Mouse (Mus musculus): ENCODE data around the gene Ddx50. TPM values are rescaled to one million over a fixed set of nuclear protein-coding genes. Genes with fewer than 3 reads are reported as not detected.
"Not testable (repeated sequence)": the region's sequence is repeated elsewhere in the genome, so short reads cannot be mapped to it uniquely, and the experiment has no call there.

The Ddx50 gene
- polyA plus RNA-seq, 1 experiment from 2014 or later = 59.0 TPM

DNA sequence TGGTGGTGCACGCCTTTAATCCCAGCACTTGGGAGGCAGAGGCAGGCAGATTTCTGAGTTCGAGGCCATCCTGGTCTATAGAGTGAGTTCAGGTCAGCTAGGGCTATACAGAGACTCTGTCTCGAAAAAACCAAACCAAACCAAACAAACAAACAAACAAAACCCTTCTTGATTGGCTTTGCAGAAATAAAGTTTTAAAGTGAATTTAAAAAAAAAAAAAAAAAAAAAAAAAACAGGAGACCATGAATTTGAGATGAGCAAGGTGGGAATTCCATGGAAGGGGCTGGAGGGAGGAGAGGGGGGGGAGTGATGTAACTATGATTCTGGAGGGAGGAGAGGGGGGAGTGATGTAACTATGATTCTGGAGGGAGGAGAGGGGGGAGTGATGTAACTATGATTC, 51.7 kb downstream of the Ddx50 start:
- H3K27ac ChIP-seq; H3K9ac ChIP-seq; ATAC-seq; H3K27me3 ChIP-seq (replicated peaks); H3K9me3 ChIP-seq (replicated peaks); H3K4me3 ChIP-seq: not testable (repeated sequence)
- H3K36me3 ChIP-seq = peaks cover 55% of the 10 kb centered on the region
- 80% methylated on average over 3 of the region's 3 CpGs for WGBS (ENCODE audit: insufficient replicate concordance)
- 0 out of 2 replicates have a peak overlapping the region, but pooled peaks have one; percentile 94 for H3K4me2 ChIP-seq
- H3K4me1 ChIP-seq = peaks cover 48% of the 10 kb centered on the region

DNA sequence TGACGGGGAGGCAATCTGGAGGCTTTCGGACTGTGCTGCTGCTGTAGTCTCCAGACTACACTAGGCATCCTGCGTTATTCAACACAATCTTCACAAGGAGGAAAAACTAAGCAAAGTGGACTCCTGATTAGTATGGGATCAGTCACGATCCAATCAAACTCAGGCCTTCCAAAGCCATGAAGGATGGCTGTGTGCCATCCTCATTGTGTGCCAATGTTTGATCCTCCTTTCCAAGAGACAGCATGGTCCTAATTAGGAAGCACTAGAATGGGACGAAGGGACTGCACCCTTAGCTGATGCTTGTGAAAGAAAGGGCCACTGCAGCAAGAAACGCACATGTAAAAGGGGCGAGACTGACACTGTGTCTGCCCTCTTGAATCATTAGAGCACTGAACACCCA, 58.5 kb downstream of the Ddx50 start:
- no peak overlapping the region for H3K4me3 ChIP-seq
- H3K9me3 ChIP-seq (replicated peaks) = no peaks in the 10 kb centered on the region
- H3K4me1 ChIP-seq = peaks cover 13% of the 10 kb centered on the region
- H3K27me3 ChIP-seq (replicated peaks) = no peaks in the 10 kb centered on the region
- WGBS (ENCODE audit: insufficient replicate concordance) = 84% methylated on average over 7 of the region's 7 CpGs
- H3K36me3 ChIP-seq = peaks cover 97% of the 10 kb centered on the region
- H3K27ac ChIP-seq = no peak overlapping the region
- no peak for ATAC-seq
- no peak overlapping the region for H3K9ac ChIP-seq
- H3K4me2 ChIP-seq = no peak overlapping the region

DNA sequence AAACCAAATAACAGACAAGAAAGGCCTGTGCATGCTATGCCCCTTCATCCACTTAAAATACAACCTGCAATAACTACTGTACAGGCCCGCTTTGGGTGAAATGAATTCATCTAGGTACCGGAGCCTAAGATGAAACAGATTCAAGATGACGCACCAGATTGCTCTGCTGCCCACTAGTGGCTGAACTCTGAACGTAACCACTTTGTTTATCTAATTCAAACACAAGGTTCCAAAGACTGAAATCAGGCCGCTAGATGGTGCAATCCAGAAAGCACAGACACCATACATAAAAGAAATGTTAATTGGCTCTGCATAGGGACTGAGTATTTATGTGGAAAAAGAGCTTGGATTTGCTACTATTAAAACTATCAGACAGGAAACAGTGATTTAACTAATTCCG, 60.8 kb downstream of the Ddx50 start:
- ATAC-seq = peak; percentile 60
- Histone ChIP-seq H3K27me3 (replicated peaks) (no peaks in the 10 kb centered on the region), H3K4me2 (no peak overlapping the region), H3K27ac (no peak overlapping the region), H3K9me3 (replicated peaks) (no peaks in the 10 kb centered on the region), H3K4me3 (no peak overlapping the region), H3K4me1 (peaks cover 8% of the 10 kb centered on the region; the same call in 1 of the 2 replicates), H3K9ac (no peak overlapping the region), H3K36me3 (peaks cover 100% of the 10 kb centered on the region)
- 41% methylated on average over 6 of the region's 6 CpGs for WGBS (ENCODE audit: insufficient replicate concordance)

DNA sequence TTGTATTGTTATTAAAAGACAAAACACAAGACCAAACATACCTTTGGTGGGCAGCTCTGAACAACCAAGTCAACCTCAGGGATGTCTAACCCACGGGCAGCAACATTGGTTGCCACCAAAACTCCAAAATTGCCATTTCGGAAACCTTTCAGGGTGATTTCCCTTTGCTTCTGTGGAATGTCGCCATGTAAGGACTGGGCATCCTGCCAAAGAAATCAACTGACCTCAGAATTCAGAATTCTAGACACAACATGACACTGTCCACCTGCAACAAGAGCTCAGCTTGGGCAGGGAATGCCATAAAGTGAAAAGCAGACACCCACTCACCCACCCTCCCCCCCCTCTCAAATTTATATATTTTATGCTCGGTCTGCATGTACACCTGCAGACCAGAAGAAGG, 62.4 kb downstream of the Ddx50 start:
- Histone ChIP-seq H3K9ac (no peak overlapping the region), H3K4me1 (peaks cover 8% of the 10 kb centered on the region; the same call in 1 of the 2 replicates), H3K27me3 (replicated peaks) (no peaks in the 10 kb centered on the region), H3K27ac (no peak overlapping the region), H3K4me2 (no peak overlapping the region), H3K9me3 (replicated peaks) (no peaks in the 10 kb centered on the region), H3K4me3 (no peak overlapping the region), H3K36me3 (peaks cover 100% of the 10 kb centered on the region)
- ATAC-seq = no peak
- WGBS (ENCODE audit: insufficient replicate concordance) = 79% methylated on average over 4 of the region's 4 CpGs

DNA sequence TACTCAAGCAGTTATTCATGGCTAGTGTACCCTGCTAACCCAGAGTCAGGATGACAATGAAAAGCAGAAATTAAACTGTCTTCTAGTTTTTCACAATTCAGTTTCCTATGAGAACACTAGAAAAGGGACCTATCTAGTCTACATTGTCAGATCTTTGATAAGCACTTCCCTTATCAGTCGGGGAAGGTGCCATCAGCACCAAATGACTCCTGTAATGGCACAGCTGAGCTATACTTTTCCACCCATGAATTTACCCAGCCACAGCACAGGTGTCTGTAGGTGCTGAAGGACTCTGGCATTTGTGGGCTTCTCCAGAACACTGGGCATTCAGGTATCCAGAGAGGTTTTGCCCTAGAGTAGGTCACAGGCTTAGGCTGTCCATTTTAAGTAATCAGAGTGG, 67.8 kb downstream of the Ddx50 start:
- Histone ChIP-seq H3K9me3 (replicated peaks) (no peaks in the 10 kb centered on the region), H3K36me3 (peaks cover 88% of the 10 kb centered on the region), H3K4me2 (no peak overlapping the region), H3K4me3 (no peak overlapping the region), H3K4me1 (peaks cover 4% of the 10 kb centered on the region), H3K27me3 (replicated peaks) (no peaks in the 10 kb centered on the region), H3K27ac (no peak overlapping the region), H3K9ac (no peak overlapping the region)
- 59% methylated on average over 1 of the region's 1 CpGs for WGBS (ENCODE audit: insufficient replicate concordance)
- no peak for ATAC-seq

DNA sequence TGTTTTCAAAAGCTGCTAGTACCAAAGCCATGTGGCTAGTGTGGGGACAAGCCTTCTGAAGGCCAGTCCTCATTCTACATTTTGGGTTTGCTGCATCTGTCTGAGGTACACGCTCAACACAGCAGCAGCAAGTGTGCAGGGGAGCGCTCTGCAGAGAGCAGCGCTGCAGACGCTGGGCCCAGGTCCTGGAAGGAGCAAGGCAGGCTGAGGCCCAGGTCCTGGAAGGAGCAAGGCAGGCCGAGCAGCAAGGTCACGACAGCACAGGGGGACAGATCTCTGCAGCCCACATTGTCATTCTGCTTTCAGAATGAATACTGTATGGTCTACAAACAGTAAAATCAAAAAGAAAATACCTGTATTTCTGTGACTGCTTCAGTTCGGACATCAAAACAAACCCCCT, 68.3 kb downstream of the Ddx50 start:
- no peak overlapping the region for H3K9ac ChIP-seq
- no peaks in the 10 kb centered on the region for H3K27me3 ChIP-seq (replicated peaks)
- no peak for ATAC-seq
- H3K9me3 ChIP-seq (replicated peaks) = no peaks in the 10 kb centered on the region
- 78% methylated on average over 7 of the region's 7 CpGs for WGBS (ENCODE audit: insufficient replicate concordance)
- H3K4me2 ChIP-seq = no peak overlapping the region
- peaks cover 6% of the 10 kb centered on the region for H3K4me1 ChIP-seq
- peaks cover 82% of the 10 kb centered on the region for H3K36me3 ChIP-seq
- H3K27ac ChIP-seq = no peak overlapping the region
- H3K4me3 ChIP-seq = no peak overlapping the region

DNA sequence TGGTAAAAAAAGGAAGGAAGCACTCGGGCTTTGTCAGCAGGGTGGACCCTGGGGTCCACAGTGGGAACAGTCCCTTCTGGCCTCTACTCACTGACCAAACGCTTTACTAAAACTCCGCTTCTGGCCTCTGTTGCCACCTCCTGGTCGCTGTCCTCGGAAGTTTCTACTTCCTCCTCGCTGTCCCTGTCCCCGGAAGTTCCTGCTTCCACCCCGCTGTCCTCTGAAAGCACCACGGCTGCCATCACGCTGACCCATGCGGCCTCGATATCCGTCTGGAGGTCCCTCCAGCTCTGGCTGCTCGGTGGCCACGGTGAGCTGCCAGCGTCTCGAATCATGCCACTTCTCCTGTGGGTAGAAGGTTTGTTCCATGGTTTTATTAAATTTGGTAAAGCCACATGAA, 68.8 kb downstream of the Ddx50 start:
- 85% methylated on average over 17 of the region's 17 CpGs for WGBS (ENCODE audit: insufficient replicate concordance)
- peaks cover 78% of the 10 kb centered on the region for H3K36me3 ChIP-seq
- H3K27ac ChIP-seq = no peak overlapping the region
- peaks cover 10% of the 10 kb centered on the region for H3K4me1 ChIP-seq
- no peak overlapping the region for H3K9ac ChIP-seq
- no peak for ATAC-seq
- no peaks in the 10 kb centered on the region for H3K27me3 ChIP-seq (replicated peaks)
- no peak overlapping the region for H3K4me3 ChIP-seq
- H3K9me3 ChIP-seq (replicated peaks) = no peaks in the 10 kb centered on the region
- no peak overlapping the region for H3K4me2 ChIP-seq

DNA sequence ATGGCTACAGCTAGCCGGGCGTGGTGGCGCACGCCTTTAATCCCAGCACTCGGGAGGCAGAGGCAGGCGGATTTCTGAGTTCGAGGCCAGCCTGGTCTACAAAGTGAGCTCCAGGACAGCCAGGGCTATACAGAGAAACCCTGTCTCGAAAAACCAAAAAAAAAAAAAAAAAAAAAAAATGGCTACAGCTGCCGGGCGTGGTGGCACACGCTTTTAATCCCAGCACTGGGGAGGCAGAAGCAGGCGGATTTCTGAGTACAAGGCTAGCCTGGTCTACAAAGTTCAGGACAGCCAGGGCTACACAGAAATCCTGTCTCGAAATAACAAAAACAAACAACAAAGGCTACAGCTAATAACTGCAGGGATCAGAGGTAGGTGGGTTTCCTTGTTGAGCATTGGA, 71.9 kb downstream of the Ddx50 start:
- not testable (repeated sequence) for ATAC-seq; H3K4me2 ChIP-seq; H3K27me3 ChIP-seq (replicated peaks); H3K9me3 ChIP-seq (replicated peaks); H3K4me3 ChIP-seq; H3K27ac ChIP-seq; H3K9ac ChIP-seq
- Histone ChIP-seq H3K36me3 (peaks cover 63% of the 10 kb centered on the region), H3K4me1 (peaks cover 21% of the 10 kb centered on the region)
- 82% methylated on average over 12 of the region's 13 CpGs for WGBS (ENCODE audit: insufficient replicate concordance)

DNA sequence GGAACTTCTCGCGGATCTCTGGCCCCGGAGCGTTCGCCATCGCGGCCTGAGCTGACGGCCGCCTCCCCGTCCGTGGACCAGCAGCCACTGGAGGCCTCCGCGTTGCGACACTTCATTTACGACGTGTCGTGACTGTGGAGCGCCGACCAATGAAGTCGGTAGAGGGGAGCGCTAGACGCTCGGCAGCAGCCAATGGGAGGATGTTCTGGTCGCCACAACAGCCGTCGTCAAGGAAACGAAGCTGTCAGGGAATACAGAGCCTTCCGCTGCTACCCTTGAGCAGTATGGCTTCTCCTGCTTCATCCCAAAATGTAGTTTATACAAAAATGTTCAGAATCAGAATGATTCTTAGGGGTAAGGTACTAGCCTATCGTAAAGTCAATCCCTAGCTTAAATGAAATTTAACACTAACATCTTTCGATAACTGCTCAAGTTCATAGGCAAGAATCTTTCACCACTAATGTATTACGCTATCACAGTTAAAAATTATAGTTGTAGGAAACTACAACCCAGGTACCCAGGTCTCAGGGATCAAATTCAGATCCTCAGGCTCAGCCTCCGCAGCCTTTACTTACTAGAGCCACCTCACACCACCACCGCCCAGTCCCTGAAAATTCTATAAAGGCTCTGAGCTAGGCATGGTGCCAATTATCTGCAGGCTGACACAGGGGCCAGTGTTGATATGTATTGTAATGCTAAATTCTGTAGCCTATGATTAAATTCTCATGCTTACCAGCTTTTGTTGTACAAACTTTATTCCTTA, 72.5 kb downstream of the Ddx50 start, which contains the start of gene Kif1bp:
TSS of gene Kif1bp (minus strand) at position 120 of the 763 bp plus-strand sequence.
- Histone ChIP-seq H3K36me3 (peaks cover 63% of the 10 kb centered on the region), H3K4me1 (peaks cover 21% of the 10 kb centered on the region)
- WGBS (ENCODE audit: insufficient replicate concordance) = 6% methylated on average over 33 of the region's 33 CpGs

DNA sequence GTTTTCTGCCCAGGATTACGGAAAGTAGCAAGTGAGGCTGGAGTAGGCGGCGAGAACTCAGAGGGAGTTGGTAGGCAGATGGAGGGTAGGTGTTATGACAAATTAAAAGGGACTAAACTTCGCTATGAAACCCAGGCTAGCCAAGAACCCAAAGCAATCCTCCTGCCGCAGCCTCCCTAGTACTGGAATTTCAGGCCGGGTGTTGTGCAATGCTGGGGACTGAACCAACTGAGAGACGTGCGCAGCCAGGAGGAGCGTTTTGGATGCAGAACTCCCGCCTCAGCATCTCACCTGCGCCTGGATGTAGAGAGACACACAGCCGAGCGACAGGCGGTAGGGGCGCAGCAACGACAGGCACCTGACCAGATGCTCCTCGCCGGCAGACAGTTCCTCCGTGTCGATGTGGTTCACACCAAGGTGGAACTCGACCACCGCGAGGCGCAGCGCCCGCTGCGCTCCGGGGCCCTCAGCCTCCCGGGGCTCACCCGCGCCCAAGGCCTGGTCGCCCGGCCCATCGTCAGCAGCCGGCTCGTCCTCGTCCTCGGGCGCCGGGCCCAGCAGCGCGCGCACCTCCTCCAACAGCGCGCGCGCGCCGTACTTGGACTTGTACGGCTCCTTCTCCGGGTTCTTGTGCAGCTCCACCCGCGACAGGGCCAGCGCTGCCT, 73.2 kb downstream of the Ddx50 start:
- Histone ChIP-seq H3K4me1 (peaks cover 21% of the 10 kb centered on the region), H3K27ac (peak overlapping the region; percentile 75), H3K4me2 (peak overlapping the region; percentile 97), H3K9me3 (replicated peaks) (no peaks in the 10 kb centered on the region), H3K9ac (peak overlapping the region; percentile 80), H3K27me3 (replicated peaks) (no peaks in the 10 kb centered on the region), H3K36me3 (peaks cover 62% of the 10 kb centered on the region), H3K4me3 (peak overlapping the region; percentile 89)
- WGBS (ENCODE audit: insufficient replicate concordance) = 3% methylated on average over 54 of the region's 54 CpGs
- ATAC-seq = peak; percentile 86

More for the DNA sequence above, 72.5 kb downstream of the Ddx50 start, which contains the start of gene Kif1bp:
- Histone ChIP-seq H3K4me2 (peak within 1 kb of the TSS; percentile 97), H3K4me3 (peak within 1 kb of the TSS; percentile 89), H3K27me3 (replicated peaks) (no peaks in the 10 kb centered on the region), H3K9me3 (replicated peaks) (no peaks in the 10 kb centered on the region), H3K9ac (peak within 1 kb of the TSS; percentile 80), H3K27ac (peak within 1 kb of the TSS; percentile 75)
- peak; percentile 97 for ATAC-seq

DNA sequence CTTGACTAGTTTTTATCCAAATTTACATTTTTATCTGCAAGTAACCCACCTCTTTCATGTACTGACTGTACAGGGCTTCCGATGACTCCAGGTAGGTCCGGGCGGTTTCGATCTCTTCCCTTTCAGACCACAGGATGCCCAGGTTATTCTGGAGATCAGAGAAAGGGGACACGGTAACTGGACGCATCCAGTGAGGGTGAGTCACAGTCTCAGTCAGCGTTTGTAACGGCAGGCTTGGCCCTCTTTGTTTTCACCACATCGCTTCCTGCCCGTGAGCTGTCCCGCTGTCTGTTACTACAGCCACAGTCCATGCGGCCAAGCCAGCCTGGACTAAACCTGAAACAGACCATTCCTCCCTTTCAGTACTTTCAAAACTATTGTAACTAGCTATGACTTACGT, 76.0 kb downstream of the Ddx50 start:
- WGBS (ENCODE audit: insufficient replicate concordance) = 82% methylated on average over 13 of the region's 13 CpGs
- Histone ChIP-seq H3K9ac (no peak overlapping the region), H3K36me3 (peaks cover 59% of the 10 kb centered on the region)

DNA sequence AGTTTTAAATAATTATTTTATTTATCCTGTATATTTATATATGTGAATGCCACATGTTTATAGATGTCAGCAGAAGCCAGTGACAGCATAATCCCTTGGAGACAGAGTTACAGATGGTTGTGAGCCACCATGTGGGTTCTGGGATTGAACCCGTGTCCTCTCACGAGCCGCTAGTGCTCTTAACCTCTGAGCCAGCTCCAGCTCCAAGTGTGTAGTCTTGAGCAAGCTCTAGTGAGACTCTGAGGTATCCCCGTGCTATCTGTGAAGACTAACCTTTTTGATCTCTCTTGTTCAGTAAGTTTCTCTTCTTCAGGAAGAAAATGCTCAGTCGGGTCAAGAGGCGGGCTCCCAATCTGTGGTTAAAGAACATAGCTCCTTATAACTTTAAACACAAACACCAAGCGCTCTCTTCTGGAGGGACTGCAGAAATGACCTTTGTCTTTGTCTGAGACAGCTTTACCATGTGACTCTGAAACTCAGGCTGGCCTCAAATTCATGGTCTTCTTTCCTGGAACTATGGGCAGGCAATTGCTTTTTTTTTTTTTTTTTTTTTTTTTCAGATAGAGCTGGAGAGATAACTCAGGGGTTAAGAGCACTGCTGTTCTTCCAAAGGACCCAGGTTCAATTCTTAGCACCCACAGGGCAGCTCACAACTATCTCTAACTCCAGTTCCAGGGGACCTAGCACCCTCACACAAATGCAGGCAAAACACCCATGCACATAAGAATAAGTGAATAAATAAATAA, 80.7 kb downstream of the Ddx50 start:
- Histone ChIP-seq H3K4me3 (no peak overlapping the region), H3K9me3 (replicated peaks) (no peaks in the 10 kb centered on the region), H3K4me2 (no peak overlapping the region), H3K4me1 (peaks cover 7% of the 10 kb centered on the region; the same call in 1 of the 2 replicates), H3K36me3 (peaks cover 89% of the 10 kb centered on the region), H3K27me3 (replicated peaks) (no peaks in the 10 kb centered on the region), H3K27ac (no peak overlapping the region), H3K9ac (no peak overlapping the region)
- WGBS (ENCODE audit: insufficient replicate concordance) = 80% methylated on average over 7 of the region's 7 CpGs
- no peak for ATAC-seq

More for the DNA sequence above, 76.0 kb downstream of the Ddx50 start:
- H3K4me2 ChIP-seq = no peak overlapping the region
- H3K27ac ChIP-seq = no peak overlapping the region
- H3K9me3 ChIP-seq (replicated peaks) = no peaks in the 10 kb centered on the region
- H3K4me1 ChIP-seq = peaks cover 21% of the 10 kb centered on the region
- no peak overlapping the region for H3K4me3 ChIP-seq
- ATAC-seq = no peak
- no peaks in the 10 kb centered on the region for H3K27me3 ChIP-seq (replicated peaks)

Data from liver, embryonic 12.5 days (tissue).